Mouse (Mus musculus): ENCODE data around the gene Dusp9.

Dusp9 gene

DNA sequence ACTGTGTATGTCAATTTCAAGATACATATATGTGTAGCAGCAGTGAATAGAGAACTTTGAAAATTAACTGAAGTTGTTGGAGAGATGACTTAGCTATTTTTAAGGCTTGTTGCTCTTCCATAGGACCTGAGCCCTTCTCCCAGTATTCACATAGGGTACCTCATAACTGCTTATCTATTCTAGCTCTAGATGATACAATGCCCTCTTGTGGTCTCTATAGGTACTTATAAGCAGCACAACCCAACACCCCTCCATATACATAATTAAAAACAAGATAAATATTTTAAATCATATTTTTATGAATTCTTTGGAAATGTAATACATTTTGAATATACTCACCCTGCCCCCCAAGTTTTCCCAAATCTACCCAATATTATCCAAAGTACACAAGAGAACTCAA lies 23.9 kb downstream of the Dusp9 start:
- DNase-seq (ENCODE audit: low read depth, low spot score): no peak

DNA sequence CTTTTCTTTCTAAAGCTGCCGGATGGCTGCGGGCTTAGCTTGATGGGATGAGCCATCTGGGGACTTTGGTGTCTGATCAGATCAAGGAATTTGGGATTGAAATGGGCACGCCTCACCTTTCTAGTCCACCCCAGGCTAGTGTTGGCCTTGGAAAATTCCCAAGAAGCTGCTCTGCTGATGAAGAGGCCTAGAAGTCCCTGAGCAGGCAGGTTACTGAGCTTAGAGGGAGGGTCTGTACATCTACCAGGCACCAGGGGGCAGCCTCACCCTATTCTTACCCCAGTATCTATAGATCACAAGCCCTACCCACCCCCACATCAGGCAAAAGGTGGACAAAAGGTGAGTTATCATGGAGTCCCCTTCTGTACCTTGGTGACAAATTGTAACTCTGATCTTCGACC lies 32.8 kb downstream of the Dusp9 start:
- DNase-seq (ENCODE audit: low read depth, low spot score): peak; percentile 45

DNA sequence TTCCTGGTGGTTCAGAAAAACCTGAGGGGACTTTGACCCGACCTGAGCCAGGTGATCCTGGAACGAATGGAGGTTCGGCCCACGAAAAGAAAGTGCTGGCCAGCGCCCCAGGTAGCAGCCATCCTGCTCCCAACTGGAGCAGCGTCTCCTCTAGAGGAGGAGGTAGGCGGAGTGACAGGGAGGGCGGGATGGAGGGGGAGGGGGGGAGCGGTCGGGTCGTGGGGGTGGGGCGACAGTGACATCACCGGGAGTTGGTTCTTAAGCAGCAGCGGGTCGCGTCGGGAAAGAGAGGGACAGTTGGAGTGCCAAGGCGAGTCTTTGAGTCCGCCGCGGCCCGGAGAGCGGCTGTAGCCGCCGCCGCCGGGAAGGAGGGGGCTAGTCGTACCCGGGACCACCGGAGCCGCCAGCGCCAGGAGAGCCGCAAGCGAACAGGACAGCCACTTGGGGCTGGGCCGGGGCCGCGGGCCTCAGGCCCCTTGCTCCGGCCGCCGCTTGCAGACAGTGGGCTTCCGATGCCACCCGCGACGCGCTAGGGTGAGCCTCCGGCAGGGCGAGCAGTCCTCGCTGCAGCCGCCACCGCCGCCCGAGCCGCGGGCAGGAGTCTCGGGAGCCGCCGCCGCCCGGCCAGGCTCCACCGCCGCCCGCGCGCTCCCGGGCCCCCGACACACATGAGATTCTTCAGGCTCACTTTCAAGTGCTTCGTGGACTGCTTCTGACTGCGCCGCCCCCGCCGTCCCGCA lies 33.8 kb downstream of the Dusp9 start, which contains the start of gene Slc6a8:
Gene Slc6a8, plus strand, starts transcription at position 272 of the 740 bp plus-strand sequence.
- DNase-seq (ENCODE audit: low read depth, low spot score): no peak

DNA sequence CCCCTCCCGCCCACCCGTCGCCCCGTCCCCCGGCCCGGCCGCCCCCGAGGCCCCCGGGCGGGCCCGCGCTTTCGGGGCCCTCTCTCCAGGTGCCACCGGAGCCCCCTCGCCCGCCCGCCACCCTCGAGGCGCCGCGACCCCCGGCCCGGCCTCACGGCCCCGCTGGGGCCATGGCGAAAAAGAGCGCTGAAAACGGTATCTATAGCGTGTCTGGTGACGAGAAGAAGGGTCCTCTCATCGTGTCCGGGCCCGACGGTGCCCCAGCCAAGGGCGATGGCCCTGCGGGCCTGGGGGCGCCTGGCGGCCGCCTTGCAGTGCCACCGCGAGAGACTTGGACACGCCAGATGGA lies 34.4 kb downstream of the Dusp9 start:
- no peak for DNase-seq (ENCODE audit: low read depth, low spot score)

DNA sequence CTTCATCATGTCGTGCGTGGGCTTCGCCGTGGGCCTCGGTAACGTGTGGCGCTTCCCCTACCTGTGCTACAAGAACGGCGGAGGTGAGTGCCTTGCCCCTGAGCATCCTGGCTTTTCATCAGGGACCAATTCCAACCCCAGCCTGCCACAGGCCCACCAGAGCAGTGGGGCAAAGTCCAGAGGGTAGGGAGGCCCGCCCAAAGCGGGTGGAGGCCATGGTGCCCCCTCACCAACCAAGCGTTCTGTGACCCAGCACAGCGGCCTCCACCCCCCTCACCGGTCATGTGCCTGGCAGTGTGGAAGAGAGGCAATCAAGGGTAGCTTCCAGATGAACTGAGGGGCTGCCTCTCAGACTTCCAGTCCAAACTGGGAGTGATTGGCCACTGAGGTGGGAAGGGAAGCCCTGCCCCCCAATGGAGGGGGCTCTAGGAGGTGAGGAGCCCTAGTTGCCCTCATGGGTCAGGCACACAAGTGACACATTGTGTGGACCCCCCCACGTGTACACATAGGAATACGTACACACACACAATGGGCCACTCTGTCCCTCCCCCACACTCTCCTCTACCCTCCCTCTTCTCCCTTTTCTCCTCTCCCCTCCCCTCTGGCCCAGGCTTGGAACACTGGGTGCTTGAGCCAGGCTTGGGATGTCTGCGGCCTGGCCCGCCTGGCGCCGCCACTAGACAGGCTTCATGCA lies 34.9 kb downstream of the Dusp9 start:
- no peak for DNase-seq (ENCODE audit: low read depth, low spot score)

DNA sequence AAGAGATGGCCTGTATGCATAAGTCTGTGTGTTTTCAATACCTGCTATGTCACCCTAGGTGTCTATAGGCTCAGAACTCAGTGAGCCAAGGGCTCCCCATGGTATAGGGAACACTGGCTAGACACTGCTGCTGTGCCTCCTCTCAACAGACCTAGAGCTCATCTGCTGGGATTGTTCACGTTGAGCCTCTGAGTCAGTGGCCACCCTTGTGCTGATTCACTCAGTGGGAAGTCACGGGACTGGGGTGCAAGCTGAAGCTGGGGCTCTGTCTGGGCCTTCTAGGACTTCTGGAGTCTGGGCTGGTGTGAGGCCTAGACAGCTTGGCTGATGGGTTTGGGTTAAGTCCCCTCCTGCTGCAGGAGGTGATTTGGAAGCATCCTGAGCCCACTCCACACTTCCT lies 36.0 kb downstream of the Dusp9 start:
- DNase-seq (ENCODE audit: low read depth, low spot score): no peak

DNA sequence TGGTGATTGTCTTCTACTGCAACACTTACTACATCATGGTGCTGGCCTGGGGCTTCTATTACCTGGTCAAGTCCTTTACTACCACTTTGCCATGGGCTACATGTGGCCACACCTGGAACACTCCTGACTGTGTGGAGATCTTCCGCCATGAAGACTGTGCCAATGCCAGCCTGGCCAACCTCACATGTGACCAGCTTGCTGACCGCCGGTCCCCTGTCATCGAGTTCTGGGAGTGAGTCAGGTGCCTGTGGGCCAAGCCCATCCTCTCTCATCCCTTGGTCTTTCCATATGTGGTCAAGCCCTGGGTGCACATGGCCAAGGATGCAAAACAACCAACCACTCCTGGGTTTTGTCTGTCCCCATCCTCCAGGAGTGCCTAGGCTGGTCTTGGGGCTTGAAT lies 37.4 kb downstream of the Dusp9 start:
- DNase-seq (ENCODE audit: low read depth, low spot score): no peak

DNA sequence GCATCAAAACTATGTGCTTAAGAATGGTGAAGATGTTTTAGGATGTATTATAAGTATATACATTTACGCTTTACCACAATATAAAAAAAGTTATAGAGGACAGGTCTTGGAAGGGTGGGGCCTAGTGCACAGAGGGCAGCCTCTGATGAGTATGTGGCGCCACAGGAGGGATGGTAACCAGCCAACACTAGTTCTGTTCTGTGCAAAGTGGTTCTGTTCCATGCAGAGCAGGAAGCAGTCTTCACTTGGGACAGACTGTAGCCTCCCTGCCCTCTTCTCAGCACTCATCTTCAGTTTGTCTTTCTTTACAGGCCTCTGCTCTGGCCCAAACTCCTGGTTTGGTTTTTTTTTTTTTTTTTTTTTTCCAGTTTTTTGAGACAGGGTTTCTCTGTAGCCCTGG lies 44.9 kb downstream of the Dusp9 start:
- DNase-seq (ENCODE audit: low read depth, low spot score): no peak

DNA sequence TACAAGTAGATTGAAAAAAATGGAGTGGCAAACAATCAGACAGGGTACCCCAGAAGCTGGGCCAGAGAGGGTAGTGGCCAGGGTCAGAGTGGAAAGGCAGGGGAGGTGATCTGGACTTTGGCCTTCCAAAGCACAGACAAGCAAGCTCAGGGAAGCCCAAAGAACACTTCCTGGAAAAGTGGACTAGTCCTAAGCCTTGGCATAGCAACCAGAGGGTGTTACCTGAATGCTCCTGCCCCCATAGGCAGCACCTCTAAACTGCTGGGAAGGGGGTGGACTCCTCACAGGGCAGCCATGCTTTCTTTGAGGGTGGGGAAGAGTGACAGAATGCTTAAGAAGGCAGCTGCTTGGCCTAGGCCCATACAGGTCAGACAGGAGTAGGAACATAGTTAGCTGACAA lies 45.8 kb downstream of the Dusp9 start:
- no peak for DNase-seq (ENCODE audit: low read depth, low spot score)

DNA sequence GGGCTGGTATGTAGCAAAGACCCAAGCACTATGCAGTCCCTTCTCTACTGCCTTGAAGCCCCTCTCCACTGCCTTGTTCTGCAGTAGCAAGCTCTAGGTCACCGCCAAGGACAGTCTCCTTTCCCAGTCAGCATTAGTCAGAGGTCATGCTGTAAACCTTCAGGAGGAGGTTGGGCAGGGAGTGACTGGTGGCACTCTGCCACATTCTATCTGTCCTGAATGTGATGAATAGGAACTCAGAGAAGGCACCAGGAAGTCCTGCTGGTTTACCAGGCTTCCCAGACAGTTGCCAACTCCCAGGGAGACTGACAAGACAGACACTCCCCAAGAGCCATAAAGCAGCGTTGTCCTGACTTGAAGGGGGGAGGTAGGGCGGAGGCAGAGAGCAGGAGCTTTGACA lies 46.4 kb downstream of the Dusp9 start:
- DNase-seq (ENCODE audit: low read depth, low spot score): no peak

DNA sequence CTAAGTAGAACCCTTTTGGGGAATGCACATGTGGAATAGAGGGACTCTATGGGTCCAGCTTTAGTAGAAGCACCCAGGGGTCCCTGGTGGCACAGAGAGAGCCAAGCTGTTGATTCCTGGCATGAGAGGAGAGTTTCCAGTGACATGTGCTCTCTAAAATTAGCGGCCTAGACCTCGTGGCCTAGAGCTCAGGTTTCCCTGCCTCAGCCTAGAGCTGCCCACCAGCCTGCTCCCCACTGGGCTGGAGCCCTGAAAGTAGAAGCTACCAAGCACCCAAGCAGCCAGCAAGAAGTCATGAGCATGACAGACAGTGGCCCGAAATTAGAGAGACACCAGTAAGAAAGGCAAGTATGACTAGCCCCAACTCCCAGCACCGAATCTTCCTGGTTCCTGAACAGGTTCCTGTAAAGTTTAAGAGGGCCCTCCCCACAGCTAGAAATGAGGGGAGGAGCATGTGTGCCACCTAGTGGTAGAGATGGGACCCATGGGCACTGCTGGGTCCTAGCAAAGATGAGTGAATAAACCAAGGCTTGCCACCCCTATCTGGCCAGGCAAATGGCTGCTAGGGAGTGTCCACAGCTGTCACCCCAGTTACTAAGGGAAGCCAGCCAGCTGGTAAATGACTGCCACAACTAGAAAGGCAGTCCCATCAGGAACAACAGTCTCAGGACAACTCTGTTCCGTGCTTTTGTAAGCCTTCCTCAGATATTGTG lies 51.9 kb downstream of the Dusp9 start:
- no peak for DNase-seq (ENCODE audit: low read depth, low spot score)

Measured in WW6 (cell line).